Mouse (Mus musculus): ENCODE measurements at regions not wholly inside any gene's neighbourhood (a gene's known extent, or its start where the extent isn't known, plus 50 kb on each side); places are given as distances from the start of the nearest gene placed in this dataset.
"Not testable (repeated sequence)": the region's sequence is repeated elsewhere in the genome, so short reads cannot be mapped to it uniquely, and the experiment has no call there.

- ATAC-seq (replicated peaks; ENCODE audit: poor library complexity): no peak
Measured at GRCm38 (mm10) chr3:31508471-31508870, 198.3 kb upstream of the Slc7a14 start.

DNA sequence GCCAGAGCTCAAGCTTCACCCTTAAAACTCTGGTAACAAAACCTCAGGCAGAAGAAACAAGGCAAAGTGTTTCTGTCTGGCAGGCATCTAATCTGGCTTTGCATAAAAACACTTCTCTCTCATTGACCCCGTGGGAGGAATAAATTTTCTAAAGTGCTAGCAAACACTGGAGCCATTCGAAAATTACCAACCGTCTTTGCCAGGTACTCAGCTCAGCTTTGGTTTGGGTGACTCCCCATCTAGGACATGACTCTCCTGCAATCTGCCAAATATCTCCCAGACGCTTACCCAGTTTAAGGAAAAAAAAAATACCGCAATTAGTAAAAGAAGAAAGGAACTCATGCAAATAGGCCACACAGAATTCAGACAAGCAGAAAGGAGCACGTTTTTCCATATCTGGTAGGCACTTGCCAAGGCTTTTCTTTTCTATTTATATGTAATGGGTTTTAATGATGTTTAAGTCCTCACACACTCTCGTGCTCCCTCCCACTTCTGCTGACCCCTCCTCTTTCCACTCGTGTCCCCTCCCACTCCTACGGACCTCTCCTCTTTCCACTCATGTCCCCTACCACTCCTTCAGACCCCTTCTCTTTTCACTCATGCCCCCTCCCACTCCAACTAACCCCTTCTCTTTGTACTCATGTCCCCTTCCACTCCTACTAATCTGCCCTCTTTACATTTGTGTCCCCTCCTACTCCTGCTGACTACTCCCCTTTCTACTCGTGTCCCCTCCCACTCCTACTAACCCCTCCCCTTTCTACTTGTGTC lies 189.2 kb upstream of the Slc7a14 start:
- ATAC-seq (replicated peaks; ENCODE audit: poor library complexity): no peak

DNA sequence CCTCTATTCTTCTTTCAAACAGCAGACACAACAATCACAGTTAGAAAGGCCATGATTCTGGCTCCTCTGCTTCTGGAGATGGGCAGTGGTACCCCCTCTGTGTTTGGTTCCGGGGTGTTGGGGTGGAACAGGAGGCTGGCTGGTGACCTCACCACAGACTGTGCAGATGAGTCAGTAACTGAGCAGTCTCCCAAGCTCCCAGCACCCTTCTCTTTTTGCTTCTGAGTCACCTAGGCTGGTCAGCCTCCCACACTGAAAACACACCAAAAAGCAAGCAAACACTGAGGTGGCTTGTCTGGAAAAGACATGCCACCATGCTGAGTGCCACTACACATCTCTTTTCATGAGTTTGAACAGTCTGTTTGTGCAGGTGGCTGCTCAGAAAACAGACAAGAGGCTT lies 185.1 kb upstream of the Slc7a14 start:
- ATAC-seq (replicated peaks; ENCODE audit: poor library complexity): no peak

DNA sequence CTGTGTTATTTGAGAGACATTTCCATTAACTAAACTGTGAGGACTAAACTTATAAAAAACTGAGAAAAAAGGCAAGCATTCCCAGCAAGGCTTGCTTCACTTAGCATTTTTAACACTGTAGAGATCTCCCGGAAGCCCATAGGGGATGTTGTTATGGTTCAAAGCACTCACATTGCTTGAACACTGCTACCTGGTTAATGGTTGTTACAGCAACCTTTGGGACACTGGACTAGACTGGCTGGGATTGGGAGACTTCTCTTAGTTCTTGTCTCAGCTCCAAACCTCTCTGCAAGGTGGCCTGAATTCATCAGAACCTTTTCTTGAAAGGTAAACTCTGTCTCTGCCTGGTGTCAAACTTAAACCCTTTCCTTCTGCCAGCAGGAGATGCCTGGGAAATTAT lies 184.5 kb upstream of the Slc7a14 start:
- ATAC-seq (replicated peaks; ENCODE audit: poor library complexity): no peak

GRCm38 (mm10) chr3:31491736-31492135 lies 181.6 kb upstream of the Slc7a14 start:
- ATAC-seq (replicated peaks; ENCODE audit: poor library complexity): not testable (repeated sequence)

DNA sequence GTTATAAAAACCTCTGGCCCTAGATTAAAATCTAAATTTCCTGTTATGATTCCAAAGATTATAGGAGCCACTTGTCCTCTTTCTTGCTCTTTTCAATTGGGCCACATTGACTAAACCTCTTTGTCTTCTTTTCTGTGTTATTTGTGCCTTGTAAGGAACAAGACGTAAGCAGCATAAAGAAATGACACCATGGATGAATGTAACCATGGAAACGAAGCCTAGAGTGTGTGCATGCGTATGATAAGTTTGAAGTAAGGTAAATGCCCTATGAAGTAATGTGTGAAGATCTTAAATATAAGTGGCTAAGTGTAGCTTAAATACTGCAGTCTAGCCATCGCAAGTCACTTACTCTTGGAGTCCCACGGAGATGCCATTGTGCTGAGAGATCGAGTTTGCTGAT lies 177.4 kb upstream of the Slc7a14 start:
- ATAC-seq (replicated peaks; ENCODE audit: poor library complexity): no peak

- no peak for ATAC-seq (replicated peaks; ENCODE audit: poor library complexity)
Measured at GRCm38 (mm10) chr3:31481964-31482363, 171.8 kb upstream of the Slc7a14 start.

GRCm38 (mm10) chr3:31467882-31468281 lies 157.7 kb upstream of the Slc7a14 start:
- no peak for ATAC-seq (replicated peaks; ENCODE audit: poor library complexity)

DNA sequence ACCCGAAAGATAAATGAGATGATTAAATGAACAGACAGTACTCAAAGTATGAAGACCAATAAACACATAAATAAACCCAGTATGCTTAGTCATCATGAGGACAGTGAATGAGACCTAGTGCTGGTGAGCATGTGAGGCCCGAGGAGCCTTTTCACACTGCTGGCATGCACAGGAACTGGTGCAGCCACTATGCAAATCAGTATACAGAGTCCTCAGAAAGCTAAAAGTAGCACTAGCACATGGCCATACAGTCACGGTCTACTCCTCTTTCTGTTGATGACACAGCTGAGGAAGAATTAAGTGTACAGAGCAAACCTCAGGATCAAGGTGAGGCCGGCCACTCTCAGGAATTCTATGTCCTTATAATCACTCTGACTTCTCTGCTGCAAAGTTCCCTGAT lies 154.1 kb upstream of the Slc7a14 start:
- ATAC-seq (replicated peaks; ENCODE audit: poor library complexity): no peak

- ATAC-seq (replicated peaks; ENCODE audit: poor library complexity): 0 out of 2 replicates have a peak, but pooled peaks have one; percentile 26
Measured at GRCm38 (mm10) chr3:31459456-31459855, 149.3 kb upstream of the Slc7a14 start.

DNA sequence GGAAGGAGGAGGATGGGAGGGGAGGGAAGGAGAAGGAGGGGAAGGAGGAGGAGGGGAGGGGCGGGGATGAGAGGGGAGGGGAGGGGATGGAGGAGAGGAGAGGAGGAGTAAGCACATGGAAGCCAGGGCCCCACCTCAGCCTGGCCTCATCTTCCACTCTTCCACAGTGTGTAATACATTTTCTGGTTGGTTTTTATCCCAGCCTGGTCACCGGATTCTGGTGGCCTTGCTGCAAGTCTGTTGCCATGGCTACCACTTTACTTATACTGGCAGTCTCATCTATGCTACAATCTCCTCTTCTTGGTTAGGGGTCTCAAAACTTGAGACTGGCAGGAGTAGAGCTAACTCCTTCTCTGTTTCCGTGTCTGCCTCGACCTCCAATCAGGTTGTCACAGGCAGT lies 147.8 kb upstream of the Slc7a14 start:
- ATAC-seq (replicated peaks; ENCODE audit: poor library complexity): no peak

- ATAC-seq (replicated peaks; ENCODE audit: poor library complexity): no peak
Measured at GRCm38 (mm10) chr3:31455031-31455430, 144.9 kb upstream of the Slc7a14 start.

- ATAC-seq (replicated peaks; ENCODE audit: poor library complexity): no peak
Measured at GRCm38 (mm10) chr3:31444861-31445260, 134.7 kb upstream of the Slc7a14 start.

DNA sequence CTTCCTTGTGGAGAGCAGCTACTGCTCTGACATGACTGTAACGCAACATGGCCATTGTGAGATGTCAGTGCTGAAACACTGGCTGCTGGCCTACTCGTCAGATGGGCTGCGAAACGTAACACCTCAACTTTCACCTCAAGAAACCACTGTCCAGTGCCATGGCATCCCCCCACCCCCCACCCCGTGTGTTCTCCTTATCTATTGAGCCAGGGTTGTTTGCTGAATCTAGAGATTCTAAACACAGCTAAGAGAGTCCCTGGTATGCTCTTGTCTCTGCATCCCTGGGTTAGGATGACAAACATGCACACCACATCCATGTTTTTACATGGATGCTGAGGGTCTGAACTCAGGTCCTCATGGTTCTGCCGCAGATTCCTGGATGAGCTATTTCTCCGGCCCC lies 134.1 kb upstream of the Slc7a14 start:
- ATAC-seq (replicated peaks; ENCODE audit: poor library complexity): no peak

- no peak for ATAC-seq (replicated peaks; ENCODE audit: poor library complexity)
Measured at GRCm38 (mm10) chr3:31443894-31444293, 133.7 kb upstream of the Slc7a14 start.

DNA sequence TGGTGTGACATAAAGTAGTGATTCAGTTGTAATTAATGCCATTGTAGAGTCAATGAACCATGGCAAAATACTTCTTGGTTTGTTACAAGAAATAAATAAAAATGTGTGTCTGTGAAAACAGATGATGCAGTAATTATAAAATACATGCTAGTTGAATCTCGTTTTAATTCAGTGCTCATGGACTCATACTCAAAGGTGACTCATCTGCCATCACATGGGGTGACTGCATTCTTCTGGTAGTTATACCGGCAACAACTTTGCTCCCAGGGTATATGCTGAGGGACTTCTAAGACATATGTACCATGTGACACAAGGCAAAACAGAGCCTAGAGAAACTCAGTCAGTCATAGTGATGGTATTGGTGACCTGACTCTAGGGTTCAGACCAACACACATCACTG lies 130.1 kb upstream of the Slc7a14 start:
- no peak for ATAC-seq (replicated peaks; ENCODE audit: poor library complexity)

DNA sequence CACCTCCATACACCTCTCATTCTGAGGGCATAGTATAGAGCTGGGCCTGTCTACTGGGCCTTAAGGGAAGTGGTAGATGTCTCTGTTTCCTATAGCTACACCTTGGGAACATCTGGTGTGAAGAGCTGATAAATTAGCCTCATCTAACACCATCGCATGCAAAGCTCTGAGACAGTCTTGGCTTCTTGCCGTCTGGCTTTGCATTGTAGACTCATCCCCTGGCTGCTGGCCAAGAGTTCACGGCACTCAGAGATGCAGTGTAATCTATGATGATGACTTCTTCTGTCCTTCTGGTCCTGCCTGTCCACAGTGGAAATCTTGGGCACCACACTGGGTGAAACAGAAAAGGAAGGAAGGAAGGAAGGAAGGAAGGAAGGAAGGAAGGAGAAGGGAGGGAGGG lies 127.8 kb upstream of the Slc7a14 start:
- no peak for ATAC-seq (replicated peaks; ENCODE audit: poor library complexity)

GRCm38 (mm10) chr3:31435204-31435963 lies 125.2 kb upstream of the Slc7a14 start:
- no peak for ATAC-seq (replicated peaks; ENCODE audit: poor library complexity)

GRCm38 (mm10) chr3:31433201-31433600 lies 123.0 kb upstream of the Slc7a14 start:
- ATAC-seq (replicated peaks; ENCODE audit: poor library complexity): no peak

- no peak for ATAC-seq (replicated peaks; ENCODE audit: poor library complexity)
Measured at GRCm38 (mm10) chr3:31423517-31423916, 113.3 kb upstream of the Slc7a14 start.

- ATAC-seq (replicated peaks; ENCODE audit: poor library complexity): no peak
Measured at GRCm38 (mm10) chr3:31408802-31409201, 98.6 kb upstream of the Slc7a14 start.

DNA sequence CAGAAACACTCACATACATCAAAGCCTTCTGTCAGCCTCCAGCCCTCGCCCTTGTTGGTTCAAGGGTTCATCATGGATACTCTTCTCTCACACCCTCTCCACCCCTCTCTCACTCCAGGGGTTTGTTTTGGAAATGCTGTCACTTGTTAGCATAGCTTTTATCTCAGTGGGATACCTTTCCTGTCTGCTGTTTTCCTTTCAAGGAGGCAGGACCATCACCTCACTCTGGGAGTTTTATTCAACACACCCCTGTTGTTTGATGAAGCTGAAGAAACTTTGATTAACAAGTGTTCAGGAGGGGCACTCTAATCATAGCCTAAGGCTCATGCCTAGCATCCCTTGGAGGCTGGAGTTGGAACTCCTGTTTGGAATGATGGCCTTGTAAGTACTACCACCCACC lies 95.7 kb upstream of the Slc7a14 start:
- no peak for ATAC-seq (replicated peaks; ENCODE audit: poor library complexity)
